Mouse (Mus musculus) lung, adult 2 months (tissue): ENCODE measurements around the gene Zbtb16.

Source experiments
- CTCF ChIP-seq: fragments of 200-500 bp; IDR thresholded peaks from 2 replicates; pipeline ENCODE4 v1.5.1; 2011; ENCODE audit warnings: mild to moderate bottlenecking, low read length, control low read depth; ENCODE audit not compliant: insufficient read depth
- POLR2A ChIP-seq: fragments of 200-500 bp; IDR thresholded peaks from 2 replicates; pipeline ENCODE4 v1.6.1; 2011; ENCODE audit warnings: low read depth, mild to moderate bottlenecking, control low read depth, low read length, borderline replicate concordance; ENCODE audit errors: extremely low read depth

DNA sequence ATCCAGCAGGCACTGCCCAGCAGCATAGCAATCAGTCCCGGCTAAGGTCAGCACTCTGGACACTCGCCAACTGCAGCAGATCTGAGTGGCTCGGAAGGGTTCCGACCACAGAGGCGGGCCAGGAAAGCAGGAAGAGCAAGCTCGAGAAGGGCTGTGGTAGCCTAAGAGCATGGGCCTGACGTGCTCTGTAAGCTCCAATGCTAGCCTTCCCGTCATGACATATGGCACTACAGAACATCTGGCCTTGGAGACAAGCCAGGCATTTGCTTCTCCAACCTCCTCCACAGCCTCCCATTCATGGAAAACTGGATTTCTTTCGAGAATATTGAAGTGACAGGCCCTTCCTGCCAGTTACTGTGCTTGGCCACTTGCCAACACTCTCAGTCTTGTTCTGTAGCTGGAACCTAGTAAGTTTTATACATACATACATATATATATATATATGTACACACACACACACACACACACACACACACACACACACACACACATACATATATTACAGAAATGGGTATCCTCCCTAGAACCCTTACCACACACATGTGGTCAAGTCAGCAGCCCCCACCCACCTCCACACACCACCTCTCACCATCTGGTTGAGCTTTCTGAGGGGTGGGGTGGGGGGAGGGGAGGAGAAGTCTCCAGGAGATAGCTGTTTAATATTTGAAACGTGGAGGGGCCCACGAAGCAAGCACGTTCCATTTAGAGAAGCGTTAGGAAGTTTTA, 75.4 kb downstream of the Zbtb16 start:
- no peak for TF ChIP-seq CTCF
- peak; percentile 23; the same call in 1 of the 2 replicates for TF ChIP-seq POLR2A
